Mouse (Mus musculus) CH12.LX (cell line): ENCODE results near the gene Rnf183.

ENCODE experiments used
- BHLHE40 ChIP-seq: IDR thresholded peaks from 2 replicates; pipeline ENCODE4 v1.6.1; 2011; ENCODE audit warnings: mild to moderate bottlenecking, low read depth, low read length, improper control_type of control experiment
- CTCF ChIP-seq, 2 experiments: IDR thresholded peaks in 1 of 2; conservative IDR thresholded peaks in 1 of 2; 2 replicates each; pipeline ENCODE4 v1.5.1; 2011 to 2012; ENCODE audit warnings: low read depth in 2 of 2, low read length in 2 of 2, improper control_type of control experiment in 1 of 2, inconsistent platforms in 1 of 2, mild to moderate bottlenecking in 1 of 2, moderate library complexity in 1 of 2
- E2F4 ChIP-seq: IDR thresholded peaks from 2 replicates; pipeline ENCODE4 v1.6.1; 2011; ENCODE audit warnings: low read depth, low read length, improper control_type of control experiment; ENCODE audit not compliant: insufficient replicate concordance
- EP300 ChIP-seq: IDR thresholded peaks from 2 replicates; pipeline ENCODE4 v1.6.1; 2011; ENCODE audit warnings: low read length, improper control_type of control experiment
- GABPA ChIP-seq: IDR thresholded peaks from 2 replicates; pipeline ENCODE4 v1.6.1; 2012; ENCODE audit warnings: low read depth, low read length, improper control_type of control experiment, inconsistent platforms; ENCODE audit not compliant: insufficient replicate concordance
- IRF4 ChIP-seq: IDR thresholded peaks from 2 replicates; pipeline ENCODE4 v1.6.1; 2014; ENCODE audit warnings: low read depth, mild to moderate bottlenecking, inconsistent platforms, low read length, improper control_type of control experiment
- MAX ChIP-seq: IDR thresholded peaks from 2 replicates; pipeline ENCODE4 v1.6.1; 2011; ENCODE audit warnings: low read length, improper control_type of control experiment
- POLR2A ChIP-seq: IDR thresholded peaks from 2 replicates; pipeline ENCODE4 v1.6.1; 2011; ENCODE audit warnings: low read depth, mild to moderate bottlenecking, improper control_type of control experiment, low read length
- POLR2AphosphoS2 ChIP-seq: IDR thresholded peaks from 2 replicates; pipeline ENCODE4 v1.6.1; 2011; ENCODE audit warnings: low read depth, low read length, improper control_type of control experiment
- RCOR1 ChIP-seq: conservative IDR thresholded peaks from 2 replicates; pipeline ENCODE4 v1.6.1; 2012; ENCODE audit warnings: low read depth, mild to moderate bottlenecking, inconsistent platforms, low read length, improper control_type of control experiment
- SMC3 ChIP-seq: IDR thresholded peaks from 2 replicates; pipeline ENCODE4 v1.6.1; 2011; ENCODE audit warnings: low read depth, low read length, improper control_type of control experiment
- USF1 ChIP-seq: IDR thresholded peaks from 2 replicates; pipeline ENCODE4 v1.6.1; 2014; ENCODE audit warnings: low read depth, mild to moderate bottlenecking, inconsistent platforms, low read length, improper control_type of control experiment
- USF2 ChIP-seq: conservative IDR thresholded peaks from 2 replicates; pipeline ENCODE4 v1.6.1; 2011; ENCODE audit warnings: low read depth, low read length, improper control_type of control experiment
- ZNF384 ChIP-seq: IDR thresholded peaks from 2 replicates; pipeline ENCODE4 v1.6.1; 2012; ENCODE audit warnings: low read depth, low read length, improper control_type of control experiment, inconsistent platforms

GRCm38 (mm10) chr4:62463124-62463523 is 28.1 kb upstream of the Rnf183 start:
- TF ChIP-seq MAX (no peak), ZNF384 (no peak), POLR2A (no peak), EP300 (no peak), CTCF (conservative IDR thresholded peaks at IDR 0.05 in 1 of 2, IDR thresholded peaks at IDR 0.05 in 1 of 2; ENCODE audit: low read depth in 2 of 2, low read length in 2 of 2) (no peak), USF1 (no peak), IRF4 (no peak), GABPA (no peak), USF2 (no peak), RCOR1 (no peak), SMC3 (no peak), E2F4 (no peak), POLR2AphosphoS2 (no peak), BHLHE40 (no peak)
